8 mouse cellular contexts compared by ENCODE assay signal in genomic region chr3:126596491-126597160, GRCm38 (mm10). TPM values are rescaled to one million over a fixed set of nuclear protein-coding genes. Genes with fewer than 3 reads are reported as not detected.
DNase-seq lines count a peak whose midpoint lies in the region; ATAC-seq lines count a peak whose summit lies in the region.

No protein-coding gene starts in this region.

- no peaks in the 10 kb centered on the region for H3K9me3 ChIP-seq in intestine, embryonic 14.5 days (ENCODE audit: control insufficient read depth, low read length)

- ATAC-seq in common myeloid progenitor, adult 5-6 weeks (replicated peaks; ENCODE audit: low read depth, poor library complexity, severe bottlenecking): peak; percentile 64
- ATAC-seq in intestine, embryonic 14.5 days (replicated peaks; ENCODE audit: low FRiP score, low TSS enrichment, low read depth): peak; percentile 91
- peak; percentile 61 for ATAC-seq in megakaryocyte progenitor cell, adult 5-6 weeks (replicated peaks; ENCODE audit: poor library complexity)

- no peaks in the 10 kb centered on the region for H3K27me3 ChIP-seq in intestine, embryonic 14.5 days (replicated peaks; ENCODE audit: control insufficient read depth, insufficient read depth, low read length)

- H3K36me3 ChIP-seq in intestine, embryonic 14.5 days (ENCODE audit: control insufficient read depth, insufficient read depth, low read length): 0 out of 2 replicates have a peak, but pooled peaks cover 4% of the 10 kb centered on the region

- peak overlapping the region; percentile 84 for H3K4me2 ChIP-seq in intestine, embryonic 14.5 days (ENCODE audit: low read length)

- 0% methylated on average over 49 of the region's 69 CpGs for WGBS in intestine, embryonic 14.5 days

- no peaks in the 10 kb centered on the region for H3K4me1 ChIP-seq in intestine, embryonic 14.5 days (replicated peaks; ENCODE audit: control insufficient read depth, insufficient read depth, low read length)

- peak overlapping the region; percentile 80 for H3K4me3 ChIP-seq in intestine, embryonic 14.5 days (ENCODE audit: low read depth, low read length)

- peak overlapping the region; percentile 96 for H3K27ac ChIP-seq in intestine, embryonic 14.5 days (ENCODE audit: low read depth)

- intact Hi-C loops in left cerebral cortex, postnatal 14 days (cut with DNase I): loop anchor here (2.0 to 5.0 kb wide), 2 partner anchors 174 to 306 kb away; no protein-coding TSS in a partner anchor

- H3K9ac ChIP-seq in intestine, embryonic 14.5 days (ENCODE audit: low read length): peak overlapping the region; percentile 78

- DNase-seq in adipocyte (ENCODE audit: low spot score): peak; percentile 89
- peak; percentile 87 for DNase-seq in gastrocnemius, postnatal 10 days
- DNase-seq in intestine, embryonic 14.5 days (ENCODE audit: low spot score): peak; percentile 92
- DNase-seq in left cerebral cortex, postnatal 14 days (ENCODE audit: low spot score in 2 of 2): peak; percentile 68 to 86
- DNase-seq in right cerebral cortex, postnatal 10 days (ENCODE audit: low spot score in 2 of 2): peak; percentile 91 to 93
- peak; percentile 91 for DNase-seq in urinary bladder, postnatal 14 days (ENCODE audit: low spot score)

RNA-seq across cellular contexts. Expression of gene Camk2d, which starts 0.5 kb away (rescaled TPM):
- total RNA-seq in common myeloid progenitor, adult 5-6 weeks (2017): 16.1 and 31.6 TPM in 2 replicates
- total RNA-seq in gastrocnemius, postnatal 10 days (2021): 100 to 1,000 TPM; 108 to 111 TPM
- 45.8 and 47.0 TPM in 2 replicates for polyA plus RNA-seq in intestine, embryonic 14.5 days (2014; fragmentation: Nextera tagmentation; extraction: Ambion mirVana)
- 100 to 1,000 TPM; 150 to 176 TPM for total RNA-seq in left cerebral cortex, postnatal 14 days (2021)
- total RNA-seq in megakaryocyte progenitor cell, adult 5-6 weeks (2015): 12.7 and 16.9 TPM in 2 replicates
- 13.2 and 19.5 TPM in 2 replicates for total RNA-seq in megakaryocyte progenitor cell, adult 5-6 weeks (2017)

Comparison
In these comparisons a context has a peak if more than half of its experiments do, and no peak if none do; other contexts are left out.
1. Peak in every context shown above with its lines: DNase-seq, ATAC-seq, H3K4me3 ChIP-seq and H3K27ac ChIP-seq.